Mouse (Mus musculus): ENCODE data around the gene Hormad1. TPM values are rescaled to one million over a fixed set of nuclear protein-coding genes. Genes with fewer than 3 reads are reported as not detected.
"Not testable (repeated sequence)": the region's sequence is repeated elsewhere in the genome, so short reads cannot be mapped to it uniquely, and the experiment has no call there.

Gene Hormad1
- polyA plus RNA-seq, 1 experiment from 2014 or later: not detected

DNA sequence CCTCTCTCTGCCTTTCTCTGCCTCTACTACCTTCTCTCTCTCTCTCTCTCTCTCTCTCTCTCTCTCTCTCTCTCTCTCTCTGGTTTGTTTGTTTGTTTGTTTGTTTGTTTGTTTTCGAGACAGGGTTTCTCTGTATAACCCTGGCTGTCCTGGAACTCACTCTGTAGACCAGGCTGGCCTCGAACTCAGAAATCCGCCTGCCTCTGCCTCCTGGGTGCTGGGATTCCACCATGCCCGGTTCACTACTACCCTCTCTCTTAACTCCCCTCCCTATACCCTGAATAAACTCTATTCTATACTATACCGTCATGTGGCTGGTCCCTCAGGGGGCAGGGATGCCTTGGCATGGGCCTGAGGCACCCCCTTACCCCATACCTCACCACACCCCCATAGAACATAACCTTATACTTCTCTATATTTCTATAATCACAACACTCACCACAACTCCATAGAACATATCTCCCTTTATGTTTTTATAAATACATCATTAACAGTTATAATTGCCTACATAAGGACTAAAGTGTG, 64.6 kb downstream of the Hormad1 start:
- Histone ChIP-seq H3K4me1 (peaks cover 21% of the 10 kb centered on the region), H3K4me2 (peak overlapping the region; percentile 61), H3K9ac (peak overlapping the region; percentile 52; the same call in 1 of the 2 replicates), H3K27ac (peak overlapping the region; percentile 94), H3K4me3 (replicated peaks) (peak overlapping the region; percentile 74), H3K36me3 (peaks cover 45% of the 10 kb centered on the region)
- 74% methylated on average over 5 of the region's 5 CpGs for WGBS
- not testable (repeated sequence) for ATAC-seq (replicated peaks; ENCODE audit: low FRiP score); H3K9me3 ChIP-seq (replicated peaks); H3K27me3 ChIP-seq

DNA sequence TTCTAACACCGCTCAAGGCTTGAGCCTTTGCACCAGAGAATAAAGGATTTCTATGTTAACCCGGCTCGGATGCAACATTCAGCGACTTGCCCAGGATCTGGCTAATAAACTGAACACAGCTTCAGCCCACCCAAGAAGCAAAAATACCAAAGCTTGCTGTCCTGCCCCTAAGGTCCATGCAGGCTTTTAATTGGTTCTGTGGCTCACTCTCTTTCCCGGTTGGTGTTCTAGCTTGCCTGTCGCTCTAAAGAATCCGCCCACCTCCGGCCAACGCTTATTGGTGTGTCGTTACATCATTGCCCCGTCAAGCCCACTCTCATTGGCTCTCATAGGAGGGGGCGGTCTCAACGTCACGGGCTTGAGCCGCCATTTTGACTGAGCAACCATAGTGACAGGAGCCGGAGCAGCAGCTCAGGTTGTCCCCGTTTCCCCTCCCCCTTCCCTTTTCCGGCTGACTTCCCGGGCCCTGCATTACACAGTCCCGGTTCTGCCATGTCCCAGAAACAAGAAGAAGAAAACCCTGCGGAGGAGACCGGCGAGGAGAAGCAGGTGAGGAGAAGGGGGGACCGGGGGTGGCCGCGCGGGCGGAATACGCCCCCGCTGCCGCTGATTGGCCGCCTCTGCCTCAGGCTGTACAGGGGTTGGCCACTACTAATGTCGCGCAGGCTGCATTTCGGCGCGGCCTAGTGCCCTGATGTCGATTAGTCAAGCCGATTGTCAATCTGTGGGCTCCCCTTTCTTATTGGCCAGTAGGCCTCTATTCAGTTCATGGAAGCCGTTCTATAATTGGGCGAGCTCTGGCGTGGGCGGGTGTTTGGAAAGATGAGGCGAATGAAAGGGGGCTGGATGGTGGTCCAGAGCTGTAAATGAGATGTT, 65.4 kb downstream of the Hormad1 start, which contains the start of gene Ensa:
Ensa (plus strand) TSS at position 366 of the 876 bp plus-strand sequence.
- Histone ChIP-seq H3K9ac (peak within 1 kb of the TSS; percentile 54), H3K27ac (peak within 1 kb of the TSS; percentile 94), H3K27me3 (no peaks in the 10 kb centered on the region), H3K4me1 (peaks cover 21% of the 10 kb centered on the region), H3K36me3 (peaks cover 45% of the 10 kb centered on the region), H3K4me2 (peak within 1 kb of the TSS; percentile 79), H3K4me3 (replicated peaks) (peak within 1 kb of the TSS; percentile 74), H3K9me3 (replicated peaks) (no peaks in the 10 kb centered on the region)
- ATAC-seq (replicated peaks; ENCODE audit: low FRiP score): peak; percentile 99
- under 1% methylated on average over 44 of the region's 44 CpGs for WGBS

DNA sequence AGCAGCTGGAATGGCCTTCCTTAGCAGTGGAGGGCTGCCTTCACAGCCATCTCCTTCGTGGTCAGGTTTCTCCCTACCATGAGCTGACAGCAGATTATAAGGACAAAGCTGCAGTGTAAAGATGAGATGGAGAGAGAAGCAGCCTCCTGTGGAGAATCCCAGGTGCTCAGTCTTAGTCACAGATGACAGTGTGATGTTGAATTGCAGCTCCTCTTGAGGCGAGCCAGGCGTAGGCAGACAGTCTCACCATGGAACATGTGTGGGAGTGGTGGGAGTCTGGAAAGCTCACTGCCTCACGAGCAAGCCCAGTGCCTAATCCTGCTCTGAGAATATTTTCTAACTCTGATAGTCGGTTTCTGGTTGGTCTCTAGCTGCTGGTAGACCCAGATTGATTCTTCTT, 68.3 kb downstream of the Hormad1 start:
- Histone ChIP-seq H3K9ac (no peak overlapping the region), H3K4me2 (no peak overlapping the region), H3K27ac (no peak overlapping the region), H3K9me3 (replicated peaks) (no peaks in the 10 kb centered on the region), H3K4me1 (peaks cover 21% of the 10 kb centered on the region), H3K27me3 (no peaks in the 10 kb centered on the region), H3K36me3 (peaks cover 65% of the 10 kb centered on the region), H3K4me3 (replicated peaks) (no peak overlapping the region)
- no peak for ATAC-seq (replicated peaks; ENCODE audit: low FRiP score)
- 66% methylated on average over 5 of the region's 5 CpGs for WGBS

DNA sequence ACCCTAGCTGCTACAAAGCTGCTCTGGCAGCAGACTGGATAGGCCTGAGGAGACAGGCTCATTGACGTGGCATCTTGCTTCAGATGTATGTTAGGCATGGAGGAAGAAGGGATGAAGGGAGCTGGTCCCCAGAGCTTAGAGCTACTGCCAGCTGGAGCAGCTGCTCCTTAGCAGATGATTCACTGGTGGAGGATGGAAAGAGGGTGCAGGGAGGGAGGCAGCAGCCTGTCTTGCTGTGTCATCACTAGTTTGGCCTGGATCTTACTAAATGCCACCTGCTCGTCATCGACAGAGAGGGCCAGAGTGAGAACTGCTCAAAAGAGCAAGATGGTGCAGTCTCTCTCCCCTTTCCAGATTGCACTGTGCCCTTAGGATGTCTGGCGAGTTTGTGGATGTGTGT, 70.3 kb downstream of the Hormad1 start:
- no peaks in the 10 kb centered on the region for H3K27me3 ChIP-seq
- ATAC-seq (replicated peaks; ENCODE audit: low FRiP score): no peak
- WGBS: 90% methylated on average over 4 of the region's 4 CpGs

DNA sequence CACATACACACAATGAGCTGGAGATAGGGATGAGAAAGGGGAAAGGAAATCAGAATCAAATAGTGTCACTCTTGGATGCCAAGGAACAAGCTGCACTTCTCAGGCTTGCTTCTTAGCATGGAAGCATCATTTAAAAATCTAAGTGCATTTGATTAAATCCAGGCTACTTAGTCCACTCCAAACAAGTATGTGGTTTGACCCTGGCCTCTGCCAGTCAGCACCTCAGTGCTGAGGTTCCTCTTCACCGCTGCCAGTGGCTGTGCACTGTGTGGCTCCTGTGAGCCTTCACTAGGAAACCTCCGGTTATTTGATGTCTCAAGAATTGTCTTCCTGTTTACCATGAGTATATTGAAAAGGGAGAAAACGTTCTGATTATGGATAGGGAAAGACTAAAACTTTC, 71.4 kb downstream of the Hormad1 start:
- Histone ChIP-seq H3K4me3 (replicated peaks) (no peak overlapping the region), H3K36me3 (peaks cover 93% of the 10 kb centered on the region), H3K4me1 (peaks cover 20% of the 10 kb centered on the region), H3K4me2 (no peak overlapping the region), H3K9ac (no peak overlapping the region), H3K27me3 (no peaks in the 10 kb centered on the region), H3K27ac (no peak overlapping the region), H3K9me3 (replicated peaks) (no peaks in the 10 kb centered on the region)
- 74% methylated on average over 3 of the region's 3 CpGs for WGBS
- no peak for ATAC-seq (replicated peaks; ENCODE audit: low FRiP score)

More for the DNA sequence above, 70.3 kb downstream of the Hormad1 start:
- Histone ChIP-seq H3K4me1 (peaks cover 18% of the 10 kb centered on the region), H3K27ac (no peak overlapping the region), H3K9me3 (replicated peaks) (no peaks in the 10 kb centered on the region), H3K4me3 (replicated peaks) (no peak overlapping the region), H3K4me2 (no peak overlapping the region), H3K9ac (no peak overlapping the region), H3K36me3 (peaks cover 83% of the 10 kb centered on the region)

DNA sequence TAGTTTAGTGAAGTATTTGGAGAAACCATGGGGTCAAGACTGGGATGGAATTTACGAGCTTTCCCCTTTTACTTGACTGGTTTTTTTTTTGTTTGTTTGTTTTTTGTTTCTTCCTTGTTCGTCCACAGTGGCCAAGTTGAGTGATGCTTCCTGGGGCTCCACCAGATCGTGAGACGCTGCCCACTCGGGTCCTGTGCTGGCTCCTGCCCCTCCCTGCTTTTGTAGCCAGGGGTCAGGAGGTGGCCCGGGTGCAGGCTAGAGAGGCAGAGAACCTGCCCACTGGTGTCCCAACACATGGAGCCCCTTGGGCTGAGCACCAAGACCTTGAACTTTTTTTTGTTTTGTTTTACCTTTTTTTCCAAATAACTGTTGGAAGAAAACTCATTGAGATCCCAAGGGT, 71.8 kb downstream of the Hormad1 start:
- 65% methylated on average over 6 of the region's 6 CpGs for WGBS
- H3K4me3 ChIP-seq (replicated peaks): no peak overlapping the region
- H3K27me3 ChIP-seq: no peaks in the 10 kb centered on the region
- no peak overlapping the region for H3K9ac ChIP-seq
- H3K9me3 ChIP-seq (replicated peaks): no peaks in the 10 kb centered on the region
- H3K27ac ChIP-seq: no peak overlapping the region
- no peak for ATAC-seq (replicated peaks; ENCODE audit: low FRiP score)
- peaks cover 93% of the 10 kb centered on the region for H3K36me3 ChIP-seq
- H3K4me1 ChIP-seq: peaks cover 15% of the 10 kb centered on the region
- H3K4me2 ChIP-seq: no peak overlapping the region

DNA sequence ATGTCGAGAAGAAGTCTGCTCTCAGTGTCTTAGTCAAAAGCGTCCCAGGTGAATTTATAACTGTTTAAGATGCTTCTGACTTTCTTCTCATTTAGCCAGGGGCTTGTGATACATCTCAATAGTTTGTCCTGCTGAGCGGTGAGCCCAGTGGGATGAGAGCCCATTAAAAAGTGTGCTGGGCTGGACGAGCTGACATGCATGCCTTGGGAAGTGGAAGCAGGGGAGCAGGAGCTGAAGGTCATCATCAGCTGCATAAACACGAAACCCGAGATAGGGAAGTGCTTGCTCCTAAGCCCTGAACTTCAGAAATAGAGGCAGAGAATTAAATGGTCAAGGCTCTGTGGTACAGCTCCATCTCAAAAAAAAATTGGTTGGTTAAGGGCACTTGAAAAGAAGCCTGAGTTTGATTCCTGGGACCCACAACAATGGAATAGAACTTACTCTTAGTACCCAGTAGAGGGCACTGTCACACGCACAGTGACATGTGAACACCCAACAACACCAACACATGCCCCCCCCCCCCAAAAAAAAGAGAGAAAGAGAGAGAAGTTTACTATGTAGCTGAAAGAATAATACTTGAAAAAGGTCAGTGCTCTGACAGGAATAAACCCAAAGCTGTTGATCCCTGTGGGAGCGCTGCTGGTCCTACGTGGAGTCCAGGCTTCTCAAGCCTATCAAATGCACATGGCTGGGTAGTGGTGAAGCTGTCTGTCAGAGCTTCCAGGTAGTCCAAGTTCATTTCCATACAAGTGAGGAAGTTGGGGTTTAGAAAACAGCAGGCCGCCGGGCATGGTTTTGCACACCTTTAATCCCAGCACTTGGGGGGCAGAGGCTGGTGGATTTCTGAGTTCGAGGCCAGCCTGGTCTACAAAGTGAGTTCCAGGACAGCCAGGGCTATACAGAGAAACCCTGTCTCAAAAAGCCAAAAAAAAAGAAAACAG, 73.4 kb downstream of the Hormad1 start:
- peaks cover 91% of the 10 kb centered on the region for H3K36me3 ChIP-seq
- WGBS: 62% methylated on average over 12 of the region's 12 CpGs
- no peak for ATAC-seq (replicated peaks; ENCODE audit: low FRiP score)

DNA sequence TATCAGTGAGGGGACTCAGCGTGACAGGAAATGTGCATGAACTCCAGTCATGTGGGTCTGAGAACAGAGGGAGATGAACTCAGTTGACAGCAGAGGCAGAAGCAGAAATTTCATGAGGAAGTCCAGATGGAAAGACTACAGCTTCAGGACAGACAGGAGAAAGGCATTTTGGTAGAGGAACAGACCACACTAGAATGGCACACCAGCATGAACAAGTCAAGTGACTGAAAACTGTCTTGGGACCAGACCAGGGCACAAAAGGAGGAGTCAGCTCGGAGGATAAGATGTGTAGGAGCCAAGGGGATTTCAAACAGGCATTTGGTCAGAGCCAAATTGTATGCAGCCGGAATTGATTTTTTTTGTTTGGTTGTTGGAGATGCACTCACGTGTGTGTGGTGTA, 76.2 kb downstream of the Hormad1 start:
- Histone ChIP-seq H3K4me1 (peaks cover 4% of the 10 kb centered on the region; the same call in 1 of the 2 replicates), H3K27me3 (no peaks in the 10 kb centered on the region), H3K27ac (peak overlapping the region; percentile 59), H3K36me3 (peaks cover 85% of the 10 kb centered on the region), H3K9me3 (replicated peaks) (no peaks in the 10 kb centered on the region), H3K4me3 (replicated peaks) (no peak overlapping the region), H3K9ac (no peak overlapping the region), H3K4me2 (no peak overlapping the region)
- WGBS: 51% methylated on average over 4 of the region's 4 CpGs
- ATAC-seq (replicated peaks; ENCODE audit: low FRiP score): no peak

More for the DNA sequence above, 73.4 kb downstream of the Hormad1 start:
- Histone ChIP-seq H3K4me2 (no peak overlapping the region), H3K9ac (no peak overlapping the region), H3K27me3 (no peaks in the 10 kb centered on the region), H3K4me3 (replicated peaks) (no peak overlapping the region), H3K4me1 (peaks cover 4% of the 10 kb centered on the region; the same call in 1 of the 2 replicates), H3K9me3 (replicated peaks) (no peaks in the 10 kb centered on the region), H3K27ac (peak overlapping the region; percentile 48; the same call in 1 of the 2 replicates)

DNA sequence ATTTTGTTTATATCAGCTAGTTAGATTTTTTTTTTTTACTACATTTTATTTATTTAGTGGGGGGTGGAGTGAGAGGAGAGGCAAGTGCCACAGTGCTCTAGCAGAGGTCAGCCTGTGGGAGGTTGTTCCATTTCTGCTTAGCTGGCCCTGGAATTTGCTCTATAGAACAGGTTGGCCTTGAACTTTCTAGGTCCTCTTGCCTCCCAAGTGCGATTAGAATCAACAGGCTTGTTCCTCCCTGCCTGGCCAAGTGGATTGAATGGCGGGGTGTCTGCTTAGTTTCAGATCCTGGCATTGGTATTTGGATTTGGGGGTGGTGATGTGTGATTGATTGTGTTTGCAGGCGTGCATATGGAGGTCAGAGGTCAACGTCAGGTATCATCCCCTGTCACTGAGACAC, 76.6 kb downstream of the Hormad1 start:
- peaks cover 4% of the 10 kb centered on the region; the same call in 1 of the 2 replicates for H3K4me1 ChIP-seq
- no peak overlapping the region for H3K9ac ChIP-seq
- H3K4me3 ChIP-seq (replicated peaks): no peak overlapping the region
- H3K36me3 ChIP-seq: peaks cover 81% of the 10 kb centered on the region
- no peaks in the 10 kb centered on the region for H3K9me3 ChIP-seq (replicated peaks)
- 71% methylated on average over 4 of the region's 4 CpGs for WGBS
- no peaks in the 10 kb centered on the region for H3K27me3 ChIP-seq
- H3K4me2 ChIP-seq: no peak overlapping the region
- peak overlapping the region; percentile 59; the same call in 1 of the 2 replicates for H3K27ac ChIP-seq
- no peak for ATAC-seq (replicated peaks; ENCODE audit: low FRiP score)

All from kidney, embryonic 15.5 days (tissue).